Mouse (Mus musculus): ENCODE measurements at regions not wholly inside any gene's neighbourhood (a gene's known extent, or its start where the extent isn't known, plus 50 kb on each side); places are given as distances from the start of the nearest gene placed in this dataset.

DNA sequence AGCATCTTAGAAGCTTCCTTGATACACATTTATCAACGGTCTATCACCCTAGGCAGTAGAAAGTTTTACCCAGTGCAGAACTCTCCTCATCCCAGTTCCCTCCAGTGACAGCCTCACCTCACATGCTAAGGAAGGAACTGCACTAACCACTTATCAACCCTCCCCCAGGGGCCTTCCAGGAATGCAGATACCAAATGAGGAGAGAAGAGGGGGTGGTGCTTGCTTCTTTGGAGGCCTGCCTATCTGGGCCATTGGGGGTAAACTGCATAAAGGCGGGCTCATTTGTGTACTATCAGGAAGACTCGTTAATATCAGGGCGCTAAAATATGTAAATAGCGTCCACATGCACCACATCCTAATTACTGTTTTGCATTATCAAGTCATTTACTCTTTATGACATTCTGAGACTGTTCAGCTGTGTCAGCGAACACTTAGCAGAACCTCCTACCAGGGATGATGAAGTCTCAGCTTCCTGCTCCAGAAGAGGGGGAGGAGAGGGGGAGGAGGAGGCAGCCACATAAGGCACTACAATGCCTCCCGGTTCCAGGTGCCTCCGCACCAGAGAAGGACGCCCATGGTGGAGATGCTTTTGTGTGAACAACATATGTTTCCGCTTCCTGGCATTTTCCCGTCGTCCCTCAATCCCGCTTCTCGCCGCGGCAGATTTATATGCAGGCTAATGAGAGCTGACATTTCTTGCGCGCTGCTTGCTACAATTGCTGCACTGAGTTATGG is 236.9 kb downstream of the Cbln1 start:
- WGBS (ENCODE audit: insufficient replicate concordance) = 32% methylated on average over 18 of the region's 18 CpGs
- DNase-seq (ENCODE audit: low read depth in 3 of 3, low spot score in 3 of 3) = no peak
- no peaks in the 10 kb centered on the region for H3K36me3 ChIP-seq (replicated peaks; ENCODE audit: control insufficient read depth, insufficient read depth, low read depth)

DNA sequence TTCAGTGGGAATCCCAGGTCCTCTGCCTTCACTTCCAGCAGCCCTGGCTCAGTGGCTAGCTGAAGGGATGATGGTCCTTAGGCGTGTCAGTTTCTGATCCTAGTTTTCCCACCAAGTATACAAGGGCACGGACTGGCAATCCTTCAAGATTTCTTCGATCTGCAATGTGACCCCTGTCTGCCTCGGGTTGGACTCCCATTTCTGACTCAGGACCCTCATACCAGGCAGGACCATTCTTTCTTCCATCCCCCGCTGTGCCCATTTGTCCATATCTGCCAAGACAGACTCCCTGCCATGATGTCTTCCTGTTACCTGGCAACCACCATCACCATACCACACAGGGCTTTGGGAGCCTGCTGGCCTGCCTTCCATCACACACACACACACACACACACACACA is 238.1 kb downstream of the Cbln1 start:
- Histone ChIP-seq H3K27me3 (ENCODE audit: control insufficient read depth, insufficient read depth, low read length) (no peaks in the 10 kb centered on the region), H3K27ac (no peak overlapping the region), H3K9me3 (ENCODE audit: control insufficient read depth, low read length) (no peaks in the 10 kb centered on the region), H3K4me3 (ENCODE audit: insufficient read depth in 1 of 2, low read depth in 2 of 2, low read length in 2 of 2) (no peak overlapping the region), H3K4me2 (ENCODE audit: low read depth) (no peak overlapping the region), H3K9ac (replicated peaks) (no peak overlapping the region), H3K36me3 (replicated peaks; ENCODE audit: control insufficient read depth, insufficient read depth, low read depth) (no peaks in the 10 kb centered on the region), H3K4me1 (replicated peaks; ENCODE audit: control insufficient read depth in 2 of 2, insufficient read depth in 2 of 2, low read length in 1 of 2) (no peaks in the 10 kb centered on the region)
- DNase-seq (ENCODE audit: low read depth in 3 of 3, low spot score in 3 of 3) (no peak), ATAC-seq (ENCODE audit: insufficient read depth) (no peak)
- WGBS (ENCODE audit: insufficient replicate concordance) = 57% methylated on average over 5 of the region's 5 CpGs
- TF ChIP-seq CTCF (IDR thresholded peaks at IDR 0.05; ENCODE audit: low read depth) (no peak), EP300 (IDR thresholded peaks at IDR 0.05; ENCODE audit: low read depth) (no peak)

More for the DNA sequence above, 236.9 kb downstream of the Cbln1 start:
- no peak overlapping the region for H3K4me2 ChIP-seq (ENCODE audit: low read depth)
- ATAC-seq (ENCODE audit: insufficient read depth) = no peak
- no peaks in the 10 kb centered on the region for H3K9me3 ChIP-seq (ENCODE audit: control insufficient read depth, low read length)
- no peak overlapping the region for H3K4me3 ChIP-seq (ENCODE audit: insufficient read depth in 1 of 2, low read depth in 2 of 2, low read length in 2 of 2)
- TF ChIP-seq CTCF (IDR thresholded peaks at IDR 0.05; ENCODE audit: low read depth) (no peak), EP300 (IDR thresholded peaks at IDR 0.05; ENCODE audit: low read depth) (no peak)
- no peak overlapping the region for H3K27ac ChIP-seq
- H3K9ac ChIP-seq (replicated peaks) = no peak overlapping the region
- no peaks in the 10 kb centered on the region for H3K4me1 ChIP-seq (replicated peaks; ENCODE audit: control insufficient read depth in 2 of 2, insufficient read depth in 2 of 2, low read length in 1 of 2)
- no peaks in the 10 kb centered on the region for H3K27me3 ChIP-seq (ENCODE audit: control insufficient read depth, insufficient read depth, low read length)

DNA sequence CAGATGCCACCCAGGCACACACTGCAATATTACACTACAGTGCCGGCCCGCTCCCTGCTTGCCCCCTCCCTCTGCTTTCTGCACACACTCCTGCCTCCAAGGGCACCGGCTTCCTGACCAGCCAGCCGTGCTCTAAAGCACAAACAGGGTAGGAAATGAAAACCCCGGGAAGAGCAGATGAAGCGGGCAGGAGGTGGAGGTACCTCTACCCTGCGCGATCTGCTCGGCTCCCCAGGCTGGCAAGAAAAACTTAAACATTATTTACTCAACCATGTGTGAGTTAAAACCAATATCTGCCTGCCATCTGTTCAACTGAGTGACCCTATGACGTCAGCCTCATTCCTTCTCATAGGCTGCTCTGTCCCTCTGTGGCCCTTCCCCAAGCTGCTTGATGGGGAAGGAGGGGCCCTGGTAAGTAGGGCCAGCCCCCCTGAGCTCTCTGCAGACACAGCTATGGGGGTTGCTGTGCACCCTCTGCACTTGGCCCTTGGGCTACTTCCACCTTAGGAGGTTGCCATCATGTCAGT is 238.5 kb downstream of the Cbln1 start:
- no peak overlapping the region for H3K4me3 ChIP-seq (ENCODE audit: insufficient read depth in 1 of 2, low read depth in 2 of 2, low read length in 2 of 2)
- H3K9me3 ChIP-seq (ENCODE audit: control insufficient read depth, low read length) = no peaks in the 10 kb centered on the region
- DNase-seq (ENCODE audit: low read depth in 3 of 3, low spot score in 3 of 3) (no peak), ATAC-seq (ENCODE audit: insufficient read depth) (no peak)
- no peak overlapping the region for H3K9ac ChIP-seq (replicated peaks)
- no peaks in the 10 kb centered on the region for H3K4me1 ChIP-seq (replicated peaks; ENCODE audit: control insufficient read depth in 2 of 2, insufficient read depth in 2 of 2, low read length in 1 of 2)
- 51% methylated on average over 10 of the region's 10 CpGs for WGBS (ENCODE audit: insufficient replicate concordance)
- no peaks in the 10 kb centered on the region for H3K36me3 ChIP-seq (replicated peaks; ENCODE audit: control insufficient read depth, insufficient read depth, low read depth)
- no peak overlapping the region for H3K4me2 ChIP-seq (ENCODE audit: low read depth)
- no peak overlapping the region for H3K27ac ChIP-seq
- H3K27me3 ChIP-seq (ENCODE audit: control insufficient read depth, insufficient read depth, low read length) = no peaks in the 10 kb centered on the region
- TF ChIP-seq EP300 (IDR thresholded peaks at IDR 0.05; ENCODE audit: low read depth) (no peak), CTCF (IDR thresholded peaks at IDR 0.05; ENCODE audit: low read depth) (no peak)

DNA sequence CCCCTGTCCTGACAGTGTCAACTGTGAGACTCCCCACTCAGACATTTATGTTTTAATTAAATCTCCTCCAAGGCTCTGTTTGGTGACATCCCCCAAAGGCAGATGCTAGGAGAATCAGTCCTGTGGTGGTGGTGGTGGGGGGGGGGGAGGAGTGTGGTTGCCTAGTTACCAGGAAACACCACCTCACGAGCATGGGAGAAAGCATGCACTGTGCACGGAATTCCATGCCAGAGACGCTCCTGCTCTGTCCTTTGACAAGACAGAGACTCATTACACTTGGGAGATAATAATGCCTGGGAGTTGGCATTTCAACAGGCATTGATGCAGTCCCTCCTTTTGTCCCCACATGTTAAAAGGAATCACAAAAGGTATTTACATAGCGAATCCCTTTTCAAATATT is 240.6 kb downstream of the Cbln1 start:
- H3K27me3 ChIP-seq (ENCODE audit: control insufficient read depth, insufficient read depth, low read length) = no peaks in the 10 kb centered on the region

DNA sequence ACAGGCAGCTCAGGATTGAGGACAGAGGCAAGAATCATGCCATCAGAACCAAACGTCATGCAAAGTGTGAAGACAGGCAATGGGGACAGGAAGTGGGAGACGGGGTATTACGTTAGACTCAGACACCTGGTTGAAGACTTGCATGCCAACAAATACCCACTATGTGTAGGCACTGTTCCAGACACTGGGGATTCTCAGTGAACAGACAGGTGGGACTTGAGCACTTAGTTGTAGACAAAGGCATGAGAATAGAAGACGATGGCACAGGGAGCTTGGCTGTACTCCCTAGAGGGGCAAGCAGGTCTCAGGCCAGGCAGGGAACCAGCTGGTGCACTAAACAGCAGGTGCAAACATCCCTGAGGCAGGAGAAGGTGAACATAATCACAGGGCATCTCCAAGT is 242.3 kb downstream of the Cbln1 start:
- no peak overlapping the region for H3K27ac ChIP-seq
- WGBS (ENCODE audit: insufficient replicate concordance) = 72% methylated on average over 4 of the region's 4 CpGs
- no peak overlapping the region for H3K4me2 ChIP-seq (ENCODE audit: low read depth)
- DNase-seq (ENCODE audit: low read depth in 3 of 3, low spot score in 3 of 3) (no peak), ATAC-seq (ENCODE audit: insufficient read depth) (no peak)
- no peak overlapping the region for H3K9ac ChIP-seq (replicated peaks)
- H3K27me3 ChIP-seq (ENCODE audit: control insufficient read depth, insufficient read depth, low read length) = no peaks in the 10 kb centered on the region
- TF ChIP-seq CTCF (IDR thresholded peaks at IDR 0.05; ENCODE audit: low read depth) (no peak), EP300 (IDR thresholded peaks at IDR 0.05; ENCODE audit: low read depth) (no peak)
- no peaks in the 10 kb centered on the region for H3K4me1 ChIP-seq (replicated peaks; ENCODE audit: control insufficient read depth in 2 of 2, insufficient read depth in 2 of 2, low read length in 1 of 2)
- H3K4me3 ChIP-seq (ENCODE audit: insufficient read depth in 1 of 2, low read depth in 2 of 2, low read length in 2 of 2) = no peak overlapping the region
- H3K9me3 ChIP-seq (ENCODE audit: control insufficient read depth, low read length) = no peaks in the 10 kb centered on the region
- no peaks in the 10 kb centered on the region for H3K36me3 ChIP-seq (replicated peaks; ENCODE audit: control insufficient read depth, insufficient read depth, low read depth)

More for the DNA sequence above, 240.6 kb downstream of the Cbln1 start:
- WGBS (ENCODE audit: insufficient replicate concordance) = 38% methylated on average over 4 of the region's 4 CpGs
- H3K9ac ChIP-seq (replicated peaks) = no peak overlapping the region
- no peak overlapping the region for H3K4me2 ChIP-seq (ENCODE audit: low read depth)
- ATAC-seq (ENCODE audit: insufficient read depth) (no peak), DNase-seq (ENCODE audit: low read depth in 3 of 3, low spot score in 3 of 3) (no peak)
- H3K27ac ChIP-seq = no peak overlapping the region
- TF ChIP-seq CTCF (IDR thresholded peaks at IDR 0.05; ENCODE audit: low read depth) = no peak
- no peak for TF ChIP-seq EP300 (IDR thresholded peaks at IDR 0.05; ENCODE audit: low read depth)
- no peaks in the 10 kb centered on the region for H3K36me3 ChIP-seq (replicated peaks; ENCODE audit: control insufficient read depth, insufficient read depth, low read depth)
- H3K4me3 ChIP-seq (ENCODE audit: insufficient read depth in 1 of 2, low read depth in 2 of 2, low read length in 2 of 2) = no peak overlapping the region
- H3K4me1 ChIP-seq (replicated peaks; ENCODE audit: control insufficient read depth in 2 of 2, insufficient read depth in 2 of 2, low read length in 1 of 2) = no peaks in the 10 kb centered on the region
- no peaks in the 10 kb centered on the region for H3K9me3 ChIP-seq (ENCODE audit: control insufficient read depth, low read length)
